Mouse (Mus musculus) heart, adult 8-10 months (tissue): ENCODE measurements around the gene Slc22a23. TPM values are rescaled to one million over a fixed set of nuclear protein-coding genes. Genes with fewer than 3 reads are reported as not detected.

Experiments used
- DNase-seq: peaks from one replicate; pipeline ENCODE4 v3.0.0; 2022; ENCODE audit warnings: low spot score
- total RNA-seq, 4 experiments: library from RNA; stranded (reverse); gene quantifications; 2 replicates each; pipeline ENCODE4 v1.2.4; 2022

Gene Slc22a23
- total RNA-seq, 4 experiments from 2014 or later = 8.8 to 12.5 (median 10.9) TPM

- no peak for DNase-seq
Observed at GRCm38 (mm10) chr13:34343719-34344375, 1.1 kb downstream of the Slc22a23 start.

- DNase-seq = no peak
Observed at GRCm38 (mm10) chr13:34342286-34342890, 2.6 kb downstream of the Slc22a23 start.

GRCm38 (mm10) chr13:34336895-34337294 is 8.1 kb downstream of the Slc22a23 start:
- DNase-seq = no peak

- DNase-seq = no peak
Observed at GRCm38 (mm10) chr13:34334847-34335246, 10.1 kb downstream of the Slc22a23 start.

- peak; percentile 38 for DNase-seq
Observed at GRCm38 (mm10) chr13:34332762-34333161, 12.2 kb downstream of the Slc22a23 start.

GRCm38 (mm10) chr13:34331399-34332186 is 13.4 kb downstream of the Slc22a23 start:
- no peak for DNase-seq

GRCm38 (mm10) chr13:34329589-34329988 is 15.4 kb downstream of the Slc22a23 start:
- no peak for DNase-seq

GRCm38 (mm10) chr13:34326992-34327391 is 18.0 kb downstream of the Slc22a23 start:
- no peak for DNase-seq

- no peak for DNase-seq
Observed at GRCm38 (mm10) chr13:34323361-34323760, 21.6 kb downstream of the Slc22a23 start.

GRCm38 (mm10) chr13:34320482-34320881 is 24.5 kb downstream of the Slc22a23 start:
- no peak for DNase-seq

GRCm38 (mm10) chr13:34317051-34317450 is 27.9 kb downstream of the Slc22a23 start:
- DNase-seq = no peak

GRCm38 (mm10) chr13:34316511-34316910 is 28.5 kb downstream of the Slc22a23 start:
- DNase-seq = no peak

GRCm38 (mm10) chr13:34313033-34313491 is 31.9 kb downstream of the Slc22a23 start:
- peak; percentile 11 for DNase-seq

- DNase-seq = no peak
Observed at GRCm38 (mm10) chr13:34312346-34313002, 32.5 kb downstream of the Slc22a23 start.

- no peak for DNase-seq
Observed at GRCm38 (mm10) chr13:34311593-34311992, 33.4 kb downstream of the Slc22a23 start.

- DNase-seq = no peak
Observed at GRCm38 (mm10) chr13:34308604-34308927, 36.4 kb downstream of the Slc22a23 start.

GRCm38 (mm10) chr13:34307696-34308603 is 37.0 kb downstream of the Slc22a23 start:
- no peak for DNase-seq

- DNase-seq = no peak
Observed at GRCm38 (mm10) chr13:34305964-34306671, 38.9 kb downstream of the Slc22a23 start.

GRCm38 (mm10) chr13:34304896-34305295 is 40.1 kb downstream of the Slc22a23 start:
- DNase-seq = no peak

GRCm38 (mm10) chr13:34303386-34304016 is 41.5 kb downstream of the Slc22a23 start:
- DNase-seq = no peak
